Mouse (Mus musculus) CH12.LX (cell line): ENCODE results near the gene Map3k14. TPM values are rescaled to one million over a fixed set of nuclear protein-coding genes. Genes with fewer than 3 reads are reported as not detected.

ENCODE experiments used
- DNase-seq: peaks from one replicate; pipeline ENCODE4 v3.0.0-alpha.2; 2013; ENCODE audit errors: extremely low read depth
- H3K27ac ChIP-seq: 2 replicates; pipeline ENCODE4 v1.5.1; 2012; ENCODE audit warnings: low read depth, mild to moderate bottlenecking, control low read depth, moderate library complexity; ENCODE audit not compliant: insufficient read depth
- H3K27me3 ChIP-seq: replicated peaks from 2 replicates; pipeline ENCODE3; 2012; ENCODE audit warnings: inconsistent platforms
- H3K36me3 ChIP-seq, 2 experiments: replicated peaks in 1 of 2; 2 replicates each; pipeline versions ENCODE3 to v1.6.1; 2012; ENCODE audit warnings: inconsistent platforms in 1 of 2, low read length in 1 of 2, mild to moderate bottlenecking in 1 of 2, mixed read lengths in 1 of 2, moderate library complexity in 1 of 2; ENCODE audit not compliant: control insufficient read depth in 1 of 2, insufficient read depth in 1 of 2
- H3K4me1 ChIP-seq, 2 experiments: 2 replicates each; pipeline ENCODE4 v1.6.1; 2012; ENCODE audit warnings: inconsistent platforms in 1 of 2, moderate library complexity in 1 of 2; ENCODE audit not compliant: insufficient read depth in 2 of 2, control insufficient read depth in 1 of 2
- H3K4me2 ChIP-seq: 2 replicates; pipeline ENCODE4 v1.6.1; 2012; ENCODE audit warnings: low read depth, mild to moderate bottlenecking, control low read depth; ENCODE audit not compliant: poor library complexity, insufficient read depth, severe bottlenecking
- H3K4me3 ChIP-seq, 3 experiments: fragments of 150-350 bp in 1 of 3; sonication (generic) in 1 of 3; replicated peaks in 1 of 3; 2 replicates each; pipeline versions ENCODE3 to v1.5.1; 2011 to 2012; ENCODE audit warnings: low read depth in 2 of 3, low read length in 2 of 3, mild to moderate bottlenecking in 2 of 3, moderate library complexity in 2 of 3, control low read depth in 1 of 3, improper control_type of control experiment in 1 of 3, inconsistent platforms in 1 of 3, mixed read lengths in 1 of 3; ENCODE audit not compliant: poor library complexity in 1 of 3
- H3K79me2 ChIP-seq: replicated peaks from 2 replicates; pipeline ENCODE4 v1.6.1; 2012; ENCODE audit warnings: mild to moderate bottlenecking, moderate library complexity; ENCODE audit not compliant: control insufficient read depth, poor library complexity, insufficient read depth, severe bottlenecking; ENCODE audit errors: extremely low read depth
- H3K9ac ChIP-seq: 2 replicates; pipeline ENCODE4 v1.6.1; 2012; ENCODE audit warnings: low read depth, mild to moderate bottlenecking, control low read depth, moderate library complexity; ENCODE audit not compliant: insufficient read depth
- H3K9me3 ChIP-seq: replicated peaks from 2 replicates; pipeline ENCODE3; 2012; ENCODE audit warnings: low read length, inconsistent platforms, mixed read lengths
- BHLHE40 ChIP-seq: IDR thresholded peaks from 2 replicates; pipeline ENCODE4 v1.6.1; 2011; ENCODE audit warnings: mild to moderate bottlenecking, low read depth, low read length, improper control_type of control experiment
- CHD1 ChIP-seq: IDR thresholded peaks from 2 replicates; pipeline ENCODE4 v1.6.1; 2012; ENCODE audit warnings: low read depth, low read length, improper control_type of control experiment, inconsistent platforms
- CTCF ChIP-seq, 2 experiments: IDR thresholded peaks in 1 of 2; conservative IDR thresholded peaks in 1 of 2; 2 replicates each; pipeline ENCODE4 v1.5.1; 2011 to 2012; ENCODE audit warnings: low read depth in 2 of 2, low read length in 2 of 2, improper control_type of control experiment in 1 of 2, inconsistent platforms in 1 of 2, mild to moderate bottlenecking in 1 of 2, moderate library complexity in 1 of 2
- EP300 ChIP-seq: IDR thresholded peaks from 2 replicates; pipeline ENCODE4 v1.6.1; 2011; ENCODE audit warnings: low read length, improper control_type of control experiment
- GABPA ChIP-seq: IDR thresholded peaks from 2 replicates; pipeline ENCODE4 v1.6.1; 2012; ENCODE audit warnings: low read depth, low read length, improper control_type of control experiment, inconsistent platforms; ENCODE audit not compliant: insufficient replicate concordance
- IRF4 ChIP-seq: IDR thresholded peaks from 2 replicates; pipeline ENCODE4 v1.6.1; 2014; ENCODE audit warnings: low read depth, mild to moderate bottlenecking, inconsistent platforms, low read length, improper control_type of control experiment
- JUN ChIP-seq: IDR thresholded peaks from 2 replicates; pipeline ENCODE4 v1.6.1; 2011; ENCODE audit warnings: low read depth, mild to moderate bottlenecking, low read length, improper control_type of control experiment, moderate library complexity; ENCODE audit not compliant: insufficient read depth
- MAX ChIP-seq: IDR thresholded peaks from 2 replicates; pipeline ENCODE4 v1.6.1; 2011; ENCODE audit warnings: low read length, improper control_type of control experiment
- MAZ ChIP-seq: IDR thresholded peaks from 2 replicates; pipeline ENCODE4 v1.6.1; 2012; ENCODE audit warnings: low read depth, mild to moderate bottlenecking, inconsistent platforms, low read length, improper control_type of control experiment, moderate library complexity
- MEF2A ChIP-seq: IDR thresholded peaks from 2 replicates; pipeline ENCODE4 v1.6.1; 2014; ENCODE audit warnings: low read depth, mild to moderate bottlenecking, inconsistent platforms, low read length, improper control_type of control experiment, borderline replicate concordance
- MYC ChIP-seq: IDR thresholded peaks from 2 replicates; pipeline ENCODE4 v1.6.1; 2011; ENCODE audit warnings: low read depth, mild to moderate bottlenecking, improper control_type of control experiment, low read length
- RCOR1 ChIP-seq: conservative IDR thresholded peaks from 2 replicates; pipeline ENCODE4 v1.6.1; 2012; ENCODE audit warnings: low read depth, mild to moderate bottlenecking, inconsistent platforms, low read length, improper control_type of control experiment
- SIN3A ChIP-seq: IDR thresholded peaks from 2 replicates; pipeline ENCODE4 v1.6.1; 2012; ENCODE audit warnings: low read length, improper control_type of control experiment, inconsistent platforms
- SMC3 ChIP-seq: IDR thresholded peaks from 2 replicates; pipeline ENCODE4 v1.6.1; 2011; ENCODE audit warnings: low read depth, low read length, improper control_type of control experiment
- TCF12 ChIP-seq: IDR thresholded peaks from 2 replicates; pipeline ENCODE4 v1.6.1; 2014; ENCODE audit warnings: low read depth, mild to moderate bottlenecking, inconsistent platforms, low read length, improper control_type of control experiment
- USF1 ChIP-seq: IDR thresholded peaks from 2 replicates; pipeline ENCODE4 v1.6.1; 2014; ENCODE audit warnings: low read depth, mild to moderate bottlenecking, inconsistent platforms, low read length, improper control_type of control experiment
- ZMIZ1 ChIP-seq: IDR thresholded peaks from 2 replicates; pipeline ENCODE4 v1.6.1; 2012; ENCODE audit warnings: low read depth, mild to moderate bottlenecking, inconsistent platforms, low read length, improper control_type of control experiment
- dilution Hi-C: fragments of 300-500 bp; cut with MboI; formaldehyde crosslinking; loops from 2 replicates; pipeline ENCODE4 v1.14.3; 2020; ENCODE audit warnings: low sequenced_read_pairs; ENCODE audit not compliant: extremely low pct_unique_long_range_greater_than_20kb, extremely low pct_ligation_motif_present
- in situ Hi-C: fragments of 300-500 bp; cut with MboI; formaldehyde crosslinking; loops from 3 replicates; pipeline ENCODE4 v1.14.3; 2019; ENCODE audit warnings: low sequenced_read_pairs, low pct_ligation_motif_present, low pct_unique_long_range_greater_than_20kb, mixed read lengths
- polyA plus RNA-seq: library from polyadenylated mRNA; unstranded; fragments of >175 nt; gene quantifications from 2 replicates; pipeline ENCODE4 v1.2.1, GENCODE M21; 2012; ENCODE audit warnings: low read depth; ENCODE audit not compliant: insufficient read length
- total RNA-seq, 2 experiments: library from RNA; depleted of rRNA; stranded (reverse); fragments of 300-350 nt in 1 of 2; fragments of >200 nt in 1 of 2; gene quantifications; 2 replicates each; pipeline ENCODE4 v1.2.3; 2012 to 2014

Map3k14 gene
- total and polyA plus RNA-seq, 3 experiments: 4.5 to 11.2 (median 9.9) TPM

GRCm38 (mm10) chr11:103262412-103263267 is 4.6 kb downstream of the Map3k14 start (continued):
- TF ChIP-seq GABPA (no peak), IRF4 (peak; percentile 74; the same call in 1 of the 2 replicates), CTCF (conservative IDR thresholded peaks at IDR 0.05 in 1 of 2, IDR thresholded peaks at IDR 0.05 in 1 of 2; ENCODE audit: low read depth in 2 of 2, low read length in 2 of 2) (no peak), MEF2A (peak; percentile 21; the same call in 1 of the 2 replicates), MYC (peak; percentile 77), USF1 (no peak), ZMIZ1 (no peak; the same call in 1 of the 2 replicates), MAZ (no peak), SMC3 (no peak; the same call in 1 of the 2 replicates), MAX (peak; percentile 71), BHLHE40 (peak; percentile 91), EP300 (peak; percentile 64)

GRCm38 (mm10) chr11:103261671-103262411 is 5.4 kb downstream of the Map3k14 start:
- H3K9ac ChIP-seq: peak overlapping the region; percentile 90
- dilution Hi-C loops: no loop called here
- no peak for TF ChIP-seq SIN3A
- no peak for TF ChIP-seq JUN
- no peak for TF ChIP-seq TCF12
- 0 out of 2 replicates have a peak, but pooled peaks have one; percentile 25 for TF ChIP-seq ZMIZ1
- TF ChIP-seq RCOR1: no peak
- 0 out of 2 replicates have a peak, but pooled peaks have one; percentile 19 for TF ChIP-seq CHD1

More at GRCm38 (mm10) chr11:103261671-103262411, 5.4 kb downstream of the Map3k14 start:
- peaks cover 47 to 83% of the 10 kb centered on the region in 2 experiments for H3K4me1 ChIP-seq
- no peaks in the 10 kb centered on the region for H3K9me3 ChIP-seq
- DNase-seq: no peak
- H3K79me2 ChIP-seq: peaks cover 48% of the 10 kb centered on the region
- no peaks in the 10 kb centered on the region for H3K27me3 ChIP-seq
- peak overlapping the region; percentile 44 to 81 (median 51) for H3K4me3 ChIP-seq
- peak overlapping the region; percentile 78 for H3K27ac ChIP-seq
- peaks cover 0 to 20% of the 10 kb centered on the region in 2 experiments for H3K36me3 ChIP-seq
- H3K4me2 ChIP-seq: peak overlapping the region; percentile 76
- in situ Hi-C loops: no loop called here
